Mouse (Mus musculus): ENCODE results near the gene Gng7. TPM values are rescaled to one million over a fixed set of nuclear protein-coding genes. Genes with fewer than 3 reads are reported as not detected.
"Not testable (repeated sequence)": the region's sequence is repeated elsewhere in the genome, so short reads cannot be mapped to it uniquely, and the experiment has no call there.

The Gng7 gene
- polyA plus RNA-seq, 1 experiment, result 3.0 TPM

DNA sequence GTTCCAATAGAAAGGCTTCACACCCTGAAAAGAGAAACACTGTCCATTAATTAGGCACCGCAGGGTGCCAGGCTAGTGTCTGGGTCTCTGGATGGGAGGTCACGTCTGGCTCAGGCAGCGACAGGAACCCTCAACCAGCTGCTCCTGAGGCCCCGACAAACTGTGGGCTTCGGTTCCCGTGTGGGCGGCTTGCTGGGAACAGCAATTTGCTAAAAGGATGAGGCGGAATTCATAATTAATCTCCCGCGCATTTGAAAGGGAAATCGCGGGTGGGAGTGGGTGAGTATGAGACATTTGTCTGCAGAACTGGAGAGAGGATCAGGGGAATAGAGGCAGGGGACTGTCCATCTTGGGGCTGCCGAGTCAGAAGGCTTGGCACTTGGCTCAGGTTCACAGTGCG is 16.7 kb downstream of the Gng7 start:
- 39% methylated on average over 14 of the region's 14 CpGs for WGBS
- DNase-seq, result no peak
- no peak for TF ChIP-seq POLR2A (IDR thresholded peaks at IDR 0.05; ENCODE audit: borderline replicate concordance, extremely low read depth, low read depth, low read length)
- TF ChIP-seq CTCF (IDR thresholded peaks at IDR 0.05; ENCODE audit: insufficient read depth, low read length), result no peak
- H3K4me3 ChIP-seq (replicated peaks; ENCODE audit: extremely low read depth, low read depth, low read length), result no peak overlapping the region
- H3K4me1 ChIP-seq (ENCODE audit: control insufficient read depth, insufficient read depth, low read length), result no peaks in the 10 kb centered on the region

DNA sequence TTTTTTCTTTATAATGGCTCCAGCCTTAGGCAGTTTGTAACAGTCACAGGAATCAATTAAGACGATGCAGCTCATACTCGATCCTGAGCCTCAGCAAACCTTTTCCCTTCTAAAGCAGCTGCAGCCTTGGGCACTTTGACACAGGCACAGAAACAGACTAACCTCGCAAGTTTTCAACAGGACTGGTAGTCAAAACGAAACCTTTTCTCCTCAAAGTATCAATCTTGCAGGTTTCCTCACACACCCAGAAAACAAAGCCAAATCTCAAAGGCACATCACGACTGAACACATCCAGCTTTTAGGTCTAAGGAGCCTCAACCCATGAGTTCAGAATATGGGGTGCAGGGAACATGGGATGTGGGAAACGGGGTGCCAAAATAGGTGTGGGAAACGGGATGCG is 17.4 kb downstream of the Gng7 start:
- TF ChIP-seq CTCF (IDR thresholded peaks at IDR 0.05; ENCODE audit: insufficient read depth, low read length) (no peak), POLR2A (IDR thresholded peaks at IDR 0.05; ENCODE audit: borderline replicate concordance, extremely low read depth, low read depth, low read length) (no peak)
- DNase-seq, result no peak
- WGBS, result 80% methylated on average over 8 of the region's 8 CpGs
- no peaks in the 10 kb centered on the region for H3K4me1 ChIP-seq (ENCODE audit: control insufficient read depth, insufficient read depth, low read length)
- no peak overlapping the region for H3K4me3 ChIP-seq (replicated peaks; ENCODE audit: extremely low read depth, low read depth, low read length)

DNA sequence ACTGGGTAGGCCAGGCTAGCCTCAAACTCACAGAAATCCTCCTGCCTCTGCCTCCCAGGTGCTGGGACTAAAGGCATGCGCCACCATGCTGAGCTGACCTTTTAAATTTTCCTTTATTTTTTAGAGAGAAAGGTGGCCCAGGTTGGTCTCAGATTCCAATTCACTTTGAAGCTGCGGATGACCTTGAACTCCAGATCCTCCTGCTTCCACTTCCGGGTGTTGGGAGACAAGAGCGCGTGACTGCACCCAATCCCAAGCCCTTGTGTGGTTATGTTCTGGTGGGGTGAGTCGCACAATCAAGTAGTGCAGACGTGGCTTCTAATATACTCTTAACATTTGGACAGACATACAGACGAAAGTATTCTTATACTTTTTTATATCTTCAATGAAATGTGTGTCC is 18.2 kb downstream of the Gng7 start:
- TF ChIP-seq POLR2A (IDR thresholded peaks at IDR 0.05; ENCODE audit: borderline replicate concordance, extremely low read depth, low read depth, low read length) (no peak), CTCF (IDR thresholded peaks at IDR 0.05; ENCODE audit: insufficient read depth, low read length) (no peak)
- Histone ChIP-seq H3K4me1 (ENCODE audit: control insufficient read depth, insufficient read depth, low read length) (no peaks in the 10 kb centered on the region), H3K4me3 (replicated peaks; ENCODE audit: extremely low read depth, low read depth, low read length) (no peak overlapping the region)
- no peak for DNase-seq
- 93% methylated on average over 8 of the region's 8 CpGs for WGBS

DNA sequence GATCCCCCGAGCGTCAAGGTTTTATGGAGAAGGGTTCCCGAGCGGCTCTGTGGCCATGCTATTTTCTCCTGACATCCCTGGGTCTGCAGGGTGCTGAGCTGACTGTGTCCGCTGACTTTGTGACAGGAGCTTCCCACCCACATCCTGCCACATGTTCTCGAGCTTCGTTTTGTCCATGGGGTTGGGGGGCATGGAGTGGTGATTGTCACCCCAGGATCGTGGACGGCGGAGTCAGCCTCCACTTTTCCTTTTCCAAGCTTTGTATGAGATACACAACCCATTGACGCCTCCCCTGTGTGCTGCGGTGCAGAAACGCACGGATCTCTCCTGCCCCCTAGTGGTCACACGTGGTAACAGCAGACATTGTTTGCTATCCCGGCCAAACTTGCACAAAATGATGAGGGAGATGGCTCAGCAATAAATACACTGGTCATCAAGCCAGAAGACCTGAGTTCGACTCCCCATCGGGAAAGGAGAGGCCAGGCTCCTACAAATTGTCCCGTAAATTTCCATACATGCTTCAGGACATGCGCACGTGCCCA is 19.6 kb downstream of the Gng7 start:
- 9% methylated on average over 21 of the region's 21 CpGs for WGBS
- peak; percentile 83 for DNase-seq
- TF ChIP-seq POLR2A (IDR thresholded peaks at IDR 0.05; ENCODE audit: borderline replicate concordance, extremely low read depth, low read depth, low read length) (no peak), CTCF (IDR thresholded peaks at IDR 0.05; ENCODE audit: insufficient read depth, low read length) (peak; percentile 99)
- H3K4me1 ChIP-seq (ENCODE audit: control insufficient read depth, insufficient read depth, low read length), result no peaks in the 10 kb centered on the region
- no peak overlapping the region for H3K4me3 ChIP-seq (replicated peaks; ENCODE audit: extremely low read depth, low read depth, low read length)

GRCm38 (mm10) chr10:80994621-80995020 is 20.1 kb downstream of the Gng7 start:
- no peak for DNase-seq
- Histone ChIP-seq H3K4me3 (replicated peaks; ENCODE audit: extremely low read depth, low read depth, low read length) (no peak overlapping the region), H3K4me1 (ENCODE audit: control insufficient read depth, insufficient read depth, low read length) (no peaks in the 10 kb centered on the region)
- TF ChIP-seq CTCF (IDR thresholded peaks at IDR 0.05; ENCODE audit: insufficient read depth, low read length) (no peak), POLR2A (IDR thresholded peaks at IDR 0.05; ENCODE audit: borderline replicate concordance, extremely low read depth, low read depth, low read length) (no peak)
- WGBS, result 53% methylated on average over 4 of the region's 4 CpGs

DNA sequence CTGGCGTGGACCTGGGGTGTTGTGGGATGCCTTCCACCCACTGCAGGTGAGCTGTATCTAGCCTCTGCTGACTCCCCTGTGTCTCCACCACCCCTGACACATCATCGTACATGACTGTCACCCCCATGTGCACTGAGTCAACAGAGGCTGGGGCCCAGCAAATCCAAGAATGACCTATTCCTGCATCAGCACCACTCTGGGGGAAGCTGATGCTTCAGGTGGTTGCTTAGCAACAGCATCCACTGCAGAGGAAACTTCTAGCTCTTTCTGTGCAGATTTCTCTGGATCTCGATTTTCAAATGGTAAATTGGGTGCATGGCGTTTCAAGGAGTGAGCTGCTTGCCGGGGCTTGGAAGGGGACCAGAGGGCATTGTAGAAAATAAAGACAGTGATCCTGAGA is 21.5 kb downstream of the Gng7 start:
- WGBS, result 69% methylated on average over 5 of the region's 5 CpGs
- H3K4me1 ChIP-seq (ENCODE audit: control insufficient read depth, insufficient read depth, low read length), result no peaks in the 10 kb centered on the region
- DNase-seq, result no peak
- H3K4me3 ChIP-seq (replicated peaks; ENCODE audit: extremely low read depth, low read depth, low read length), result no peak overlapping the region
- TF ChIP-seq POLR2A (IDR thresholded peaks at IDR 0.05; ENCODE audit: borderline replicate concordance, extremely low read depth, low read depth, low read length) (no peak), CTCF (IDR thresholded peaks at IDR 0.05; ENCODE audit: insufficient read depth, low read length) (no peak)

- TF ChIP-seq CTCF (IDR thresholded peaks at IDR 0.05; ENCODE audit: insufficient read depth, low read length) (no peak), POLR2A (IDR thresholded peaks at IDR 0.05; ENCODE audit: borderline replicate concordance, extremely low read depth, low read depth, low read length) (no peak)
- 93% methylated on average over 1 of the region's 1 CpGs for WGBS
- Histone ChIP-seq H3K4me1 (ENCODE audit: control insufficient read depth, insufficient read depth, low read length) (peaks cover 3% of the 10 kb centered on the region), H3K4me3 (replicated peaks; ENCODE audit: extremely low read depth, low read depth, low read length) (no peak overlapping the region)
- no peak for DNase-seq
These were observed 22.8 kb downstream of the Gng7 start for GRCm38 (mm10) chr10:80991945-80992344.

DNA sequence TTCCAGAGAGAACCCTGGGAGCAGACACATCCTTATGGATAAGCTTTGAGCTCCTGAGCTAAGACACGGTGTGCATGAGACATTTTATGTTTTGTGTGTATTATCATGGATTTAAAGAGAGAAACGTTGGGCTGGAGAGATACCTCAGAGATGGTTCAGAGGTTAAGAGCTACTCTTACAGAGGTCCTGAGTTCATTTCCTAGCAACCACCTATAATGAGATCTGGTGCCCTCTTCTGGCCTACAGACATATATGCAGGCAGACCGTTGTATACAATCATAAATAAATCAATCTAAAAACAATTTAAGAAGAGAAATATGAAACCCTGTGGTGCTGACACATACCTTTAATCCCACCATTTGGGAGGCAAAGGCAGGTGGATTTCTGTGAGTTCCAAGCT is 23.7 kb downstream of the Gng7 start:
- TF ChIP-seq CTCF (IDR thresholded peaks at IDR 0.05; ENCODE audit: insufficient read depth, low read length) (no peak), POLR2A (IDR thresholded peaks at IDR 0.05; ENCODE audit: borderline replicate concordance, extremely low read depth, low read depth, low read length) (no peak)
- no peak for DNase-seq
- WGBS, result 13% methylated on average over 3 of the region's 3 CpGs
- no peak overlapping the region for H3K4me3 ChIP-seq (replicated peaks; ENCODE audit: extremely low read depth, low read depth, low read length)
- peaks cover 8% of the 10 kb centered on the region for H3K4me1 ChIP-seq (ENCODE audit: control insufficient read depth, insufficient read depth, low read length)

DNA sequence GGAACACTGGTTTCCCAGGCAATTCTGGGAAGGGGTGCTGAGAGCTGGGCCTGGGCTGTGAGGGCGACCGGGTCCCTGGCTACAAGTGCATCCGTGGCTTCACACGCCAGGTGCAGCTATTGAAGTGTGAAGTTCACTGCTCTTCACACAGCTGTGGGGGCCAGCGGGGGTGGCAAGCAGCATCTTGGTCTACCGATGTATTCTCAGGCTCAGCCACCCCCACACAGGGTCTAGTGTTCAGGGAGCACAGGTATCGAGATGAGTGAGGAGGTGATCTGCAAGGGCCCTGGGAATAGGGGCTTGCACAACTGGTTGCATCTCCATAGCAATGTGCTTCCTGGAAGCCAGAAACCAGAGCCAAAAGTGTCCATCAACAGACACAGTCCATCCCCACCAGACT is 24.3 kb downstream of the Gng7 start:
- Histone ChIP-seq H3K4me3 (replicated peaks; ENCODE audit: extremely low read depth, low read depth, low read length) (no peak overlapping the region), H3K4me1 (ENCODE audit: control insufficient read depth, insufficient read depth, low read length) (peaks cover 10% of the 10 kb centered on the region)
- no peak for DNase-seq
- WGBS, result 66% methylated on average over 7 of the region's 7 CpGs
- no peak for TF ChIP-seq POLR2A (IDR thresholded peaks at IDR 0.05; ENCODE audit: borderline replicate concordance, extremely low read depth, low read depth, low read length)
- no peak for TF ChIP-seq CTCF (IDR thresholded peaks at IDR 0.05; ENCODE audit: insufficient read depth, low read length)

DNA sequence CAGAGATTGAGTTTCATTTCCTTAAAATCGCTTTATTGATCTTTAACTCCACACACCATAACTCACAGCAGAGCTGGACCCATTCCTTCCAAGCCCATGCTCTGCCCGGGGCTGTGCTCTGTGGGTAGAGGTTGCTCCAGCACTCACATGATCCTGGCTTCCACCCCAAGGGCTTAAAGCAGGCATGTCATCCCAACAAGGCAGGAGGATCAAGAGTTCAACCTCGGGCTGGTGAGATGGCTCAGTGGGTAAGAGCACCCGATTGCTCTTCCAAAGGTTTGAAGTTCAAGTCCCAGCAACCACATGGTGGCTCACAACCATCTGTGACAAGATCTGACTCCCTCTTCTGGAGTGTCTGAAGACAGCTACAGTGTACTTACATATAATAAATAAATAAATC is 24.9 kb downstream of the Gng7 start:
- not testable (repeated sequence) for H3K4me3 ChIP-seq (replicated peaks; ENCODE audit: extremely low read depth, low read depth, low read length); DNase-seq; H3K4me1 ChIP-seq (ENCODE audit: control insufficient read depth, insufficient read depth, low read length)
- WGBS, result 54% methylated on average over 4 of the region's 4 CpGs
